Mouse (Mus musculus): ENCODE results near the gene Fndc3b.

DNA sequence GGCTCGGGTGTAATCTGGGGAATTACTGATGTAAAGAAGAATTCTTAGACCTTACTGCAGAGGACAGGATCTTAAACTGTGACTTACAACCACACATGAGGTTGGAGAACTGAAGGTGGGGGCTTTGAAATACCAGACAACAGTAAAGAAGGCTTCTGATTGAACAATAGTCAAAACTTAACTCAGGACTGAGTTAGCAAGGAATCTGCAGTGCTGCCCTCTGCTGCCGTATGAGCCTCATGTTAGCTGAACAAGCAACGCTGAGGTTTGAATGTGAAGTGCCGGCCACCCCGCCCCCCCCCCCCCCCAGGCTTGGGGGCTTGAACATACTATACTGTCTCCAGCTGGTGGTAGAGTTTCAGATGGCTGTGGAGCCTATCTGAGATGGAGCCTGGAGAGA lies 194.6 kb downstream of the Fndc3b start:
- no peak for TF ChIP-seq CTCF (conservative IDR thresholded peaks at IDR 0.05; ENCODE audit: low read length)
- TF ChIP-seq NANOG (IDR thresholded peaks at IDR 0.05; ENCODE audit: borderline replicate concordance, low read length): no peak

Measured in E14TG2a.4 (cell line).